Mouse (Mus musculus) cerebellum, adult 2 months (tissue): ENCODE measurements around the gene Smim27.

Experiments used
- CTCF ChIP-seq: fragments of 200-500 bp; IDR thresholded peaks from 2 replicates; pipeline ENCODE4 v1.5.1; 2011; ENCODE audit warnings: low read depth, mild to moderate bottlenecking, control low read depth, low read length, moderate library complexity, borderline replicate concordance; ENCODE audit not compliant: insufficient read depth
- POLR2A ChIP-seq: fragments of 200-500 bp; IDR thresholded peaks from 2 replicates; pipeline ENCODE4 v1.6.1; 2011; ENCODE audit warnings: low read length, control low read depth, borderline replicate concordance; ENCODE audit not compliant: insufficient read depth

- TF ChIP-seq POLR2A (no peak), CTCF (no peak)
Measured at GRCm38 (mm10) chr4:40240272-40240744, 29.1 kb upstream of the Smim27 start.
